In genomic region chr10:95367241-95367640, GRCm38 (mm10) we compare ENCODE assay signal across 19 mouse cellular contexts.
"Had no signal": no experiment of that assay in that cellular context is flagged by ENCODE, and none has a peak within 500 bp of the region (broad histone marks: within the 10 kb centered on the region; RNA-seq: fewer than 3 reads in every experiment).

No protein-coding gene starts in this region.

- H3K4me2 ChIP-seq: liver, embryonic 15.5 days; lung, embryonic 14.5 days; midbrain, embryonic 12.5 days; neural tube, embryonic 13.5 days; neural tube, embryonic 15.5 days had no signal

- H3K36me3 ChIP-seq: liver, embryonic 15.5 days; midbrain, embryonic 10.5 days; midbrain, embryonic 12.5 days; neural tube, embryonic 13.5 days; neural tube, embryonic 15.5 days had no signal

- DNase-seq: liver, postnatal 0 days; lung, embryonic 14.5 days; lung, postnatal 10 days; lung, postnatal 4 days; midbrain, embryonic 14.5 days; retina, postnatal 1 day; right cerebral cortex, adult 18-20 months; right cerebral cortex, postnatal 25 days; right cerebral cortex, postnatal 4 days; thymus, adult 18-20 months; thymus, postnatal 14 days; thymus, postnatal 36 days had no signal

- H3K27ac ChIP-seq: liver, embryonic 15.5 days; midbrain, embryonic 10.5 days; midbrain, embryonic 12.5 days; neural tube, embryonic 13.5 days; neural tube, embryonic 15.5 days had no signal

- ATAC-seq: liver, postnatal 0 days; midbrain, embryonic 16.5 days had no signal

- H3K9ac ChIP-seq: liver, embryonic 15.5 days; liver, postnatal 0 days; lung, embryonic 14.5 days; midbrain, embryonic 12.5 days; neural tube, embryonic 13.5 days; neural tube, embryonic 15.5 days had no signal

- H3K9me3 ChIP-seq: liver, embryonic 15.5 days; midbrain, embryonic 10.5 days; midbrain, embryonic 12.5 days; neural tube, embryonic 13.5 days; neural tube, embryonic 15.5 days had no signal

- H3K4me1 ChIP-seq: liver, embryonic 15.5 days; neural tube, embryonic 13.5 days; neural tube, embryonic 15.5 days had no signal

- H3K27me3 ChIP-seq: liver, embryonic 15.5 days; midbrain, embryonic 12.5 days; neural tube, embryonic 13.5 days; neural tube, embryonic 15.5 days had no signal

- H3K4me3 ChIP-seq: liver, embryonic 15.5 days; midbrain, embryonic 10.5 days; midbrain, embryonic 12.5 days; myocyte; neural tube, embryonic 13.5 days; neural tube, embryonic 15.5 days had no signal
